Mouse (Mus musculus): Measurements from ENCODE around the gene Olah. TPM values are rescaled to one million over a fixed set of nuclear protein-coding genes. Genes with fewer than 3 reads are reported as not detected.

Olah gene
- 0.09 and 0.12 TPM in 2 replicates for polyA plus RNA-seq (2012; rRNA removed)

DNA sequence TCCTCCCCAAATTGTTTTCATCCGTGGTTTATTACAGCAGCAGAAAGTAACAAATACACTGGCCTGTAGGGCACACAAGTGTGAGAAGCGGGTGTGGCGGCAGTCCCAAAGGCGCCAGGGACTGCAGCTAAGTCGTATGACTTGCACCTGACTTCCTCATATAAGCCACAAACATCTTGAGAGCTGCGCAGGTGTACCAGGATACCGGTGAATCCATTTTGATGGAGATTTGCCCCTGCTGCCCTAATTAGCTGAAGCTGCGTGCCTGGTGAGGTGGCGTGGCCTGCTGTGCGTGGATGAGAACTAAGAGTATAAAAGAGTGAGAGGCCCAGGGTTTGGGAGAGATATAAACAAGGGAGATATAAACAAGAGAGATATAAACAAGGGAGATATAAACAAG lies at the start of gene Olah:
TSS of gene Olah (minus strand) at position 101 of the 400 bp plus-strand sequence.

DNA sequence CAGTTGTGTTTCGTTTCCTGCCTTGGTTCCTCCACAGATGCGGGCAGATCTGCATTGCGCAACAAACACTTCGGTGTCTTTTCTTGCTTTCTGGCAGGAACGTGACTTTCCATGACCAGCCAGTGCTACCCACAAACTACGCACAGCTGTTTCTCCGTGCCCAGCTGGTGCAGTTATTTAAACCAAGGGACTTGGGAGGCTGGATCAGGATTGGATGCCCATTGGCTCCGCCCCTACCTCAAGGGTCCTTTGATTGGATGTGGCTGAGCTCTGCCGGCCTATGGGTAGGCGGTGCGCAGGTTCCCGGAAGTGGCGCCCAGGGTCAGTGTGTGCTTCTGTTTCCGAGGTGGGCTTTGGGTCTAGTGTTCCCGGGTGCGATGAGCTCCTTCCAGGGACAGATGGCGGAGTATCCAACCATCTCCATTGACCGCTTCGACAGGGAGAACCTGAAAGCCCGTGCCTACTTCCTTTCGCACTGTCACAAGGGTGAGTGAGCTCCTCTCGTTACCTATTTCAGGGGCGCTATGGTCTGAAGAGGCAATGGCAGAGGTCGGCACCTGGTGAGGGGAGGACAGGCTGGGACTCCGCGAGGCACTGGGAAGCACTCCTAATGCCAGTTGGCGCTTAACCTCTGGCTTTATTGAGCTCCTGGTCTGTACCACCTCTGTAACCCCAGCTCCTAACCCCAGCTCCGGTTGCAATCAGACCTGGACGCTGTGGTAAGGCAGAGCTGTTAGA lies 27.0 kb upstream of the Olah start, which contains the start of gene Dclre1c:
TSS of gene Dclre1c (plus strand) at position 291 of the 738 bp plus-strand sequence.

GRCm38 (mm10) chr2:3422548-3422947 lies 25.5 kb upstream of the Olah start, which contains the start of gene Meig1:
TSS of gene Meig1 (minus strand) at chr2:3422648.

GRCm38 (mm10) chr2:3335611-3336301 lies 61.3 kb downstream of the Olah start, which contains the start of gene Acbd7:
TSS of gene Acbd7 (plus strand) at chr2:3336168.

GRCm38 (mm10) chr2:3332484-3333242 lies 64.3 kb downstream of the Olah start, which contains the start of gene Rpp38:
TSS of gene Rpp38 (minus strand) at chr2:3332643.

Other genes starting within 250 kb of the Olah start
- gene Nmt2, start 113.0 kb downstream of the Olah start, polyA plus RNA-seq (2012; rRNA removed), result 51.5 and 53.1 TPM in 2 replicates
- 12.9 and 15.1 TPM in 2 replicates for gene Rpp38, start 64.6 kb downstream of the Olah start, polyA plus RNA-seq (2012; rRNA removed)
- gene Acbd7, start 61.0 kb downstream of the Olah start, polyA plus RNA-seq (2012; rRNA removed), result 2.9 and 3.7 TPM in 2 replicates
- 5.4 and 5.7 TPM in 2 replicates for gene Meig1, start 25.4 kb upstream of the Olah start, polyA plus RNA-seq (2012; rRNA removed)
- gene Dclre1c, start 26.9 kb upstream of the Olah start, polyA plus RNA-seq (2012; rRNA removed), result 12.4 and 13.2 TPM in 2 replicates
- gene Suv39h2, start 77.8 kb upstream of the Olah start, polyA plus RNA-seq (2012; rRNA removed), result 5.4 and 5.7 TPM in 2 replicates
- gene Gm45902, start 115.6 kb upstream of the Olah start, polyA plus RNA-seq (2012; rRNA removed), result 5.2 and 5.3 TPM in 2 replicates
- 61.8 and 66.6 TPM in 2 replicates for gene Hspa14, start 115.6 kb upstream of the Olah start, polyA plus RNA-seq (2012; rRNA removed)
- gene Cdnf, start 115.8 kb upstream of the Olah start, polyA plus RNA-seq (2012; rRNA removed), result 0.41 and 0.76 TPM in 2 replicates
- gene Fam107b, start 173.3 kb upstream of the Olah start, polyA plus RNA-seq (2012; rRNA removed), result 33.7 and 33.9 TPM in 2 replicates

Data from central nervous system, embryonic 18 days (tissue).